Mouse (Mus musculus): ENCODE measurements at regions not wholly inside any gene's neighbourhood (a gene's known extent, or its start where the extent isn't known, plus 50 kb on each side); places are given as distances from the start of the nearest gene placed in this dataset.
"Not testable (repeated sequence)": the region's sequence is repeated elsewhere in the genome, so short reads cannot be mapped to it uniquely, and the experiment has no call there.

DNA sequence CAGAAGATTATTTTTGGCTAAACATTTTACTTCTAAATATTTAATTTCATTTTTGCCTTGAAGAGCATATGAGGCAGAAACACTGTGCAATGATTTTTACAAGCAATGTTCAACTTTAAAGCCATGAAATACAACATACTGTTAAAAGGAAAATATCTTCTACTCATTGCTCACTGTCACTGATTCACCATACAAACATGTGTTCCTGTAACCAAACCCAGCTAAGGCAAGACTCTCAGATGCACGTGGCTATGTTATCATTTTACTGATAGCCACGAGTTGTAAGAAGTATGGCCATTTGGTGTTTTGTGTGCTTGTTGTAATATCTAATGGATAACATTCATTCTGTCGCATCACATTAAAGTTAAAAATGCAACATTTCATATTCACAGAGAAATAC is 287.3 kb upstream of the Adamts5 start:
- H3K9ac ChIP-seq (ENCODE audit: low read depth, low read length, severe bottlenecking), result no peak overlapping the region
- H3K4me1 ChIP-seq (ENCODE audit: control insufficient read depth, insufficient read depth, low read length), result no peaks in the 10 kb centered on the region
- no peak overlapping the region for H3K4me3 ChIP-seq (replicated peaks; ENCODE audit: low read length)
- no peak for TF ChIP-seq POLR2A (IDR thresholded peaks at IDR 0.05; ENCODE audit: borderline replicate concordance, extremely low read depth, insufficient read depth, insufficient read length)
- ATAC-seq (ENCODE audit: low FRiP score, low read depth), result no peak
- no peak overlapping the region for H3K4me2 ChIP-seq (replicated peaks; ENCODE audit: low read depth, low read length, severe bottlenecking)
- no peaks in the 10 kb centered on the region for H3K9me3 ChIP-seq (ENCODE audit: control insufficient read depth, low read length)
- no peaks in the 10 kb centered on the region for H3K27me3 ChIP-seq (ENCODE audit: control insufficient read depth, insufficient read depth, low read length)
- WGBS, result 77% methylated on average over 3 of the region's 3 CpGs
- no peaks in the 10 kb centered on the region for H3K36me3 ChIP-seq (ENCODE audit: control insufficient read depth, insufficient read depth, low read length)
- no peak overlapping the region for H3K27ac ChIP-seq (replicated peaks; ENCODE audit: low read depth, low read length)
- no peak for DNase-seq (ENCODE audit: low spot score)

DNA sequence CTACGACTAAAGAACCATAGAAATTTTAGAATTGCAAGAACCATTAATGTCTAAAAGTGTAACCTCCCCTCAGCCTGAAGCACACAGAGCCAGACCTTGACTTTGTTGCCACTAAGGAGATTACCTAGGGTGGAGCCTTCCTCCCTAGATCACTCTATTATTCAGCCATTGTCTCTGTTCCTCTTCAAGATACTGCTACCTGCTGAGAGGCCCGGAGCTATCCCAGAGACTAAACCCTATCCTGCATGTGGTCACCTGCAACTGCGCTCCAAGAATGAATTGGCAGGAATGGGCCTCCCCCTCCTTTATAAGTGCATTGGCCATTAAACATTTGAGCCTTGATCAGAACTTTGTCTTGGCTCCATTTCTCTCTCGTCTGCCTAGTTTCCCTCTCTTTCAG is 286.0 kb upstream of the Adamts5 start:
- not testable (repeated sequence) for H3K9ac ChIP-seq (ENCODE audit: low read depth, low read length, severe bottlenecking); H3K4me3 ChIP-seq (replicated peaks; ENCODE audit: low read length); H3K27me3 ChIP-seq (ENCODE audit: control insufficient read depth, insufficient read depth, low read length); H3K4me1 ChIP-seq (ENCODE audit: control insufficient read depth, insufficient read depth, low read length); H3K9me3 ChIP-seq (ENCODE audit: control insufficient read depth, low read length); H3K27ac ChIP-seq (replicated peaks; ENCODE audit: low read depth, low read length); H3K36me3 ChIP-seq (ENCODE audit: control insufficient read depth, insufficient read depth, low read length); DNase-seq (ENCODE audit: low spot score); H3K4me2 ChIP-seq (replicated peaks; ENCODE audit: low read depth, low read length, severe bottlenecking); ATAC-seq (ENCODE audit: low FRiP score, low read depth)
- 74% methylated on average over 4 of the region's 4 CpGs for WGBS

DNA sequence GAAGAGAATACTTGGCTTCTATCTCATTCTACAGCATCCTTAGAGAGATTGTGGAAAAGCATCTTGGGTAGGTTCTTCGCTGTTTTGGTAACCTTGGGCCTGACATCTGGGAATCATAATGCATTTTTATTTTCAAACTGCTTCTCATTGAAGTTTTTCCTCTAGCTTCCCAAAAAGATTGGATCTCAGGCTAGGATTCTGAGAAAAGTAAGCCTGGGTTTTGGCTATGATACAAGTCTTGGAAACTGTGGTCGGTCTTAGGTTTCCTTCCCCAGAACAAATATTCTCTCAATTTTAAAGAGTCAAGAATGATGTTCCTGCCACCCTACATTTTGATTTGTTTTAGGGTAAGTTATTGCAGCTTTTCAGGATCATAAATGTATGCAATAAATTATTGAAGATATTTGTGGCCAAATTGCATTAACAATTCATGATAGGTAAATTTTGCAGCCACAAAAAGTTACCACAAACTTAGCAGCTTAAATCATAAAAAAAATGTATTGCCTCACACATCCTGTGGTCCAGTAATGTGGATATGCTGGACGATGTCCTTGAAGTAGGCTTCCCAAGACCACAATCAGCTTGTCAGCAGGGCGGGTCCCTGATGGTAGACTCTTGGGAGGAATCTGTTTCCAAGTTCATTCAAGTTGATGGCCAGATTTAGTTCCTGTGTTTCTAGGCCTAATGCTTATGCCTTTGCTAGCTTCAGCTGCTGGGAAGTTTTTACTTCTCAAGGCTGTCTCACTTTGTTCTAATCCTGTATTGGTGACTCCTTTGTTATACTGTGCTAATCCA is 257.6 kb upstream of the Adamts5 start:
- Histone ChIP-seq H3K4me2 (replicated peaks; ENCODE audit: low read depth, low read length, severe bottlenecking) (no peak overlapping the region), H3K4me3 (replicated peaks; ENCODE audit: low read length) (no peak overlapping the region), H3K36me3 (ENCODE audit: control insufficient read depth, insufficient read depth, low read length) (no peaks in the 10 kb centered on the region), H3K9ac (ENCODE audit: low read depth, low read length, severe bottlenecking) (no peak overlapping the region), H3K4me1 (ENCODE audit: control insufficient read depth, insufficient read depth, low read length) (no peaks in the 10 kb centered on the region), H3K27ac (replicated peaks; ENCODE audit: low read depth, low read length) (no peak overlapping the region), H3K9me3 (ENCODE audit: control insufficient read depth, low read length) (no peaks in the 10 kb centered on the region), H3K27me3 (ENCODE audit: control insufficient read depth, insufficient read depth, low read length) (no peaks in the 10 kb centered on the region)
- DNase-seq (ENCODE audit: low spot score) (peak; percentile 59), ATAC-seq (ENCODE audit: low FRiP score, low read depth) (no peak)
- WGBS, result 70% methylated on average over 4 of the region's 4 CpGs
- TF ChIP-seq POLR2A (IDR thresholded peaks at IDR 0.05; ENCODE audit: borderline replicate concordance, extremely low read depth, insufficient read depth, insufficient read length), result no peak

DNA sequence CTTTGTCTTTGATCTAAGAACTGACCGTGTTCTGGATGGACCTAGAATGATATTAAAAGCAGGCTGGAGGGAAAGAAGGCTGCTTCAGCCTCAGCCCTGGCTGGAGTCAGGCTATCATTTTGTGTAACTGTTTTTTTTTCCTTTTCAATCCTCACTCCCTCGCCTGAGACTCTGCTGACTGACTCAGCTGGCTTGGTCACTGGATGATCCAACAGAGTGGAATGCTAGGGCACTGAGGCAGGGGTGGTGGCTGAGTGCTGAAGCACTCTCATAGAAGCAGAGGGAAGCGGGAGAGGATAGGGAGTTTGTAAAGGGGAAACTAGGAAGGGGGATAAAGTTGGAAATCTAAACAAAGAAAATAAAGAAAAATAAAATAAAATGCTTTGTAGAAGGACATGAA is 236.5 kb upstream of the Adamts5 start:
- no peak for ATAC-seq (ENCODE audit: low FRiP score, low read depth)
- H3K9ac ChIP-seq (ENCODE audit: low read depth, low read length, severe bottlenecking), result no peak overlapping the region
- H3K27ac ChIP-seq (replicated peaks; ENCODE audit: low read depth, low read length), result no peak overlapping the region
- H3K4me3 ChIP-seq (replicated peaks; ENCODE audit: low read length), result no peak overlapping the region
- 64% methylated on average over 3 of the region's 3 CpGs for WGBS
- no peaks in the 10 kb centered on the region for H3K27me3 ChIP-seq (ENCODE audit: control insufficient read depth, insufficient read depth, low read length)
- H3K36me3 ChIP-seq (ENCODE audit: control insufficient read depth, insufficient read depth, low read length), result no peaks in the 10 kb centered on the region
- H3K4me2 ChIP-seq (replicated peaks; ENCODE audit: low read depth, low read length, severe bottlenecking), result no peak overlapping the region
- TF ChIP-seq POLR2A (IDR thresholded peaks at IDR 0.05; ENCODE audit: borderline replicate concordance, extremely low read depth, insufficient read depth, insufficient read length), result no peak
- DNase-seq (ENCODE audit: low spot score), result no peak
- 0 out of 2 replicates have a peak, but pooled peaks cover 3% of the 10 kb centered on the region for H3K4me1 ChIP-seq (ENCODE audit: control insufficient read depth, insufficient read depth, low read length)
- H3K9me3 ChIP-seq (ENCODE audit: control insufficient read depth, low read length), result no peaks in the 10 kb centered on the region

DNA sequence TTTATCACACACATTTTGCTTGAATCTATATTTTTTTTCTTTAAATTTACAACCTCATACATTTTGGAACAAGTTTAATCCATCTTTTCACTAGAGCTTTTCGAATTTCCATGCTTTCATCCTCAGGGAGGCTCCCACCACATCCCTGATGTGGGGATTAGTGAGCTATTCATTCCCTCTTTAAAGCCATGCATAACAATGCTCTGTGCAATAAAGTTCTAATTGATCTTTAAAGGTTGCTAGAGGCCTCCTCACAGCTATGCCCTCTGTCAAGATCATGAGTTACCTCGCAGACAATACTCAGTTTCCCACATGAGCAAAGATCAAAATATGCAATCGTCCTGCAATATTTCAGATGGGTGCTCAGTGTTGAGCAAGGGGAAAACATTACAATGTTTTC is 234.5 kb upstream of the Adamts5 start:
- Histone ChIP-seq H3K9me3 (ENCODE audit: control insufficient read depth, low read length) (no peaks in the 10 kb centered on the region), H3K27ac (replicated peaks; ENCODE audit: low read depth, low read length) (no peak overlapping the region), H3K4me3 (replicated peaks; ENCODE audit: low read length) (no peak overlapping the region), H3K9ac (ENCODE audit: low read depth, low read length, severe bottlenecking) (no peak overlapping the region), H3K36me3 (ENCODE audit: control insufficient read depth, insufficient read depth, low read length) (no peaks in the 10 kb centered on the region), H3K27me3 (ENCODE audit: control insufficient read depth, insufficient read depth, low read length) (no peaks in the 10 kb centered on the region), H3K4me2 (replicated peaks; ENCODE audit: low read depth, low read length, severe bottlenecking) (no peak overlapping the region), H3K4me1 (ENCODE audit: control insufficient read depth, insufficient read depth, low read length) (no peaks in the 10 kb centered on the region)
- no peak for ATAC-seq (ENCODE audit: low FRiP score, low read depth)
- 48% methylated on average over 3 of the region's 3 CpGs for WGBS
- TF ChIP-seq POLR2A (IDR thresholded peaks at IDR 0.05; ENCODE audit: borderline replicate concordance, extremely low read depth, insufficient read depth, insufficient read length), result no peak
- DNase-seq (ENCODE audit: low spot score), result no peak

Data from limb, embryonic 14.5 days (tissue).